Mouse (Mus musculus) limb, embryonic 12.5 days (tissue): ENCODE measurements at regions not wholly inside any gene's neighbourhood (a gene's known extent, or its start where the extent isn't known, plus 50 kb on each side); places are given as distances from the start of the nearest gene placed in this dataset.

Experiments used
- ATAC-seq: fragments of 200-750 bp; cut with Nextera tagmentation; 2 replicates; pipeline ENCODE4 v1.8.0; 2017; ENCODE audit warnings: low read depth, moderate TSS enrichment; ENCODE audit not compliant: insufficient number of reproducible peaks, insufficient read depth, low FRiP score, low TSS enrichment
- H3K27ac ChIP-seq: fragments of 300-500 bp; sonication (generic); 2 replicates; pipeline ENCODE4 v1.5.1; 2016; ENCODE audit warnings: mild to moderate bottlenecking, moderate library complexity
- H3K27me3 ChIP-seq: fragments of 300-500 bp; sonication (generic); 2 replicates; pipeline ENCODE4 v1.6.1; 2016; ENCODE audit warnings: mild to moderate bottlenecking, moderate library complexity
- H3K36me3 ChIP-seq: fragments of 300-500 bp; sonication (generic); 2 replicates; pipeline ENCODE4 v1.6.1; 2016; ENCODE audit warnings: mild to moderate bottlenecking, moderate library complexity
- H3K4me1 ChIP-seq: fragments of 300-500 bp; sonication (generic); replicated peaks from 2 replicates; pipeline ENCODE4 v1.6.1; 2016
- H3K4me2 ChIP-seq: fragments of 300-500 bp; sonication (generic); 2 replicates; pipeline ENCODE4 v1.6.1; 2016; ENCODE audit warnings: mild to moderate bottlenecking, moderate library complexity
- H3K4me3 ChIP-seq: fragments of 300-500 bp; sonication (generic); replicated peaks from 2 replicates; pipeline ENCODE4 v1.5.1; 2016; ENCODE audit warnings: mild to moderate bottlenecking
- H3K9ac ChIP-seq: fragments of 300-500 bp; sonication (generic); replicated peaks from 2 replicates; pipeline ENCODE4 v1.6.1; 2016; ENCODE audit warnings: mild to moderate bottlenecking, moderate library complexity
- H3K9me3 ChIP-seq: fragments of 300-500 bp; sonication (generic); 2 replicates; pipeline ENCODE4 v1.6.1; 2016; ENCODE audit warnings: mild to moderate bottlenecking, moderate library complexity
- WGBS: fragments of 180-500 bp; shearing (Covaris S2); methylation state at CpG from one replicate; pipeline ENCODE4 v1.1.7; 2016; 5-methylcytosine and 5-hydroxymethylcytosine counted together

DNA sequence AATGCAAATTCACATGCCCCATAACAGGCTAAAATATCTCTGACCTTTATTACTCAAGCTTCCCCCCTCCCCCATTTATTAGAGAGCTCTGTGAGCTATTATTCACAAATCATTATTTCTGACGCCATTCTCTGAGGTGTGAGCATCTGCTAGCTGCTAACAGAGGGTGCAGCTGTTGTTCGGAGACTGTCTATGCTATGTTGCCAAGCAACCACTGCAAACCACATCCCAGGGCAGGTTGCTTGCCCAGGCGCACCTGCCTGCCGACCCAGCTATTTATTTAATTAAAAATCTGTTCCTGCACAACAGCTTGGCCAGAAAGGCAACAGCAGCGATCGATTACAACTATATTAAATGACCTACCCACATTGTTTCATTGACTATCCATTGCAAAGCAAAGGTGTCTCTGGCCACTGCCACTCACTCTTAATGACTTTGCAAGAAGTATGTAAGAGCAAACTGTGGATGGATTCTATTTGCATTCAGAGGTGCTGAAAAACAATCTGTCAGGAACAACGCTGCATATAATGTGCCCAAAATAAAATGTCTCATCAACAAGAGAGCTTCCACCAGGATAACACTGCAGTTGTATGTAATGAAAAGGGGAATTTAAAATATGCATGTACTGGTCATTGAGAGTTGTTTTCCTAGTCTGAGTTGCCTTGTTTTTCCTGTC, 84.2 kb upstream of the Cacna2d1 start:
- Histone ChIP-seq H3K9me3 (no peaks in the 10 kb centered on the region), H3K4me3 (no peak overlapping the region), H3K27me3 (no peaks in the 10 kb centered on the region), H3K4me1 (peaks cover 6% of the 10 kb centered on the region), H3K4me2 (no peak overlapping the region), H3K9ac (no peak overlapping the region), H3K27ac (no peak overlapping the region), H3K36me3 (no peaks in the 10 kb centered on the region)
- WGBS, result 38% methylated on average over 7 of the region's 7 CpGs
- peak; percentile 59; the same call in 1 of the 2 replicates for ATAC-seq

GRCm38 (mm10) chr5:15854752-15855151, 79.7 kb upstream of the Cacna2d1 start:
- H3K9ac ChIP-seq, result no peak overlapping the region
- H3K9me3 ChIP-seq, result no peaks in the 10 kb centered on the region
- H3K4me2 ChIP-seq, result no peak overlapping the region
- H3K27ac ChIP-seq, result no peak overlapping the region
- no peak overlapping the region for H3K4me3 ChIP-seq
- no peaks in the 10 kb centered on the region for H3K36me3 ChIP-seq
- H3K4me1 ChIP-seq, result peaks cover 6% of the 10 kb centered on the region
- 56% methylated on average over 1 of the region's 1 CpGs for WGBS
- no peak for ATAC-seq
- no peaks in the 10 kb centered on the region for H3K27me3 ChIP-seq

- H3K27me3 ChIP-seq, result no peaks in the 10 kb centered on the region
- no peaks in the 10 kb centered on the region for H3K36me3 ChIP-seq
- 76% methylated on average over 1 of the region's 1 CpGs for WGBS
- no peak overlapping the region for H3K27ac ChIP-seq
- ATAC-seq, result no peak
- no peaks in the 10 kb centered on the region for H3K9me3 ChIP-seq
- H3K9ac ChIP-seq, result no peak overlapping the region
- no peak overlapping the region for H3K4me3 ChIP-seq
- H3K4me2 ChIP-seq, result no peak overlapping the region
- no peaks in the 10 kb centered on the region for H3K4me1 ChIP-seq
Observed at GRCm38 (mm10) chr5:15857034-15857433, 77.5 kb upstream of the Cacna2d1 start.

- Histone ChIP-seq H3K36me3 (no peaks in the 10 kb centered on the region), H3K4me2 (no peak overlapping the region), H3K4me3 (no peak overlapping the region), H3K9me3 (no peaks in the 10 kb centered on the region), H3K27me3 (no peaks in the 10 kb centered on the region), H3K27ac (no peak overlapping the region), H3K9ac (no peak overlapping the region), H3K4me1 (no peaks in the 10 kb centered on the region)
- 89% methylated on average over 3 of the region's 3 CpGs for WGBS
- no peak for ATAC-seq
Observed at GRCm38 (mm10) chr5:15874065-15874464, 60.4 kb upstream of the Cacna2d1 start.

- 0 out of 2 replicates have a peak, but pooled peaks have one; percentile 31 for ATAC-seq
- H3K9ac ChIP-seq, result no peak overlapping the region
- H3K4me1 ChIP-seq, result no peaks in the 10 kb centered on the region
- H3K4me3 ChIP-seq, result no peak overlapping the region
- H3K36me3 ChIP-seq, result no peaks in the 10 kb centered on the region
- H3K9me3 ChIP-seq, result no peaks in the 10 kb centered on the region
- no peak overlapping the region for H3K4me2 ChIP-seq
- H3K27ac ChIP-seq, result no peak overlapping the region
- H3K27me3 ChIP-seq, result no peaks in the 10 kb centered on the region
Observed at GRCm38 (mm10) chr5:15883004-15883403, 51.5 kb upstream of the Cacna2d1 start.
